Mouse (Mus musculus) left cerebral cortex, adult 9 months (tissue): Measurements from ENCODE around the gene Lrit2.
A peak's percentile ranks its signal among the peaks of the same experiment; 100 is the strongest.

ENCODE experiments used
- DNase-seq, 2 experiments: peaks; one replicate each; pipeline ENCODE4 v3.0.0; 2022; ENCODE audit warnings: low spot score in 2 of 2

Gene Lrit2

GRCm38 (mm10) chr14:37067629-37068028 lies at the start of gene Lrit2:
TSS of gene Lrit2 (plus strand) at chr14:37067929.
- no peak for DNase-seq

- DNase-seq: no peak
Measured at GRCm38 (mm10) chr14:37027248-37027933, 40.3 kb upstream of the Lrit2 start.

- DNase-seq: no peak
Measured at GRCm38 (mm10) chr14:37027951-37028350, 39.8 kb upstream of the Lrit2 start.

GRCm38 (mm10) chr14:37028555-37028954 lies 39.2 kb upstream of the Lrit2 start:
- no peak for DNase-seq

GRCm38 (mm10) chr14:37032481-37033104 lies 35.1 kb upstream of the Lrit2 start:
- no peak for DNase-seq

- DNase-seq: peak; percentile 6 to 85
Measured at GRCm38 (mm10) chr14:37033241-37033640, 34.5 kb upstream of the Lrit2 start.

GRCm38 (mm10) chr14:37034432-37034831 lies 33.3 kb upstream of the Lrit2 start:
- DNase-seq: no peak

GRCm38 (mm10) chr14:37048914-37049410 lies 18.8 kb upstream of the Lrit2 start, which contains the start of gene Rgr:
TSS of gene Rgr (minus strand) at chr14:37048964.
- no peak for DNase-seq

- no peak for DNase-seq
Measured at GRCm38 (mm10) chr14:37064849-37065248, 2.9 kb upstream of the Lrit2 start.

- DNase-seq: peak; percentile 3 to 34
Measured at GRCm38 (mm10) chr14:37066636-37067035, 1.1 kb upstream of the Lrit2 start.

GRCm38 (mm10) chr14:37068516-37068915 lies 787 bp downstream of the Lrit2 start:
- DNase-seq: no peak

- DNase-seq: no peak
Measured at GRCm38 (mm10) chr14:37080724-37081123, 13.0 kb downstream of the Lrit2 start.

GRCm38 (mm10) chr14:37083755-37084154 lies 16.0 kb downstream of the Lrit2 start:
- DNase-seq: no peak

- no peak for DNase-seq
Measured at GRCm38 (mm10) chr14:37094436-37094835, 26.7 kb downstream of the Lrit2 start.

- DNase-seq: no peak
Measured at GRCm38 (mm10) chr14:37095556-37095955, 27.8 kb downstream of the Lrit2 start.

- peak in 1 of 2 experiments; percentile 20 for DNase-seq
Measured at GRCm38 (mm10) chr14:37097956-37098530, 30.3 kb downstream of the Lrit2 start, which contains the start of gene Cdhr1. TSS of gene Cdhr1 (minus strand) at chr14:37098347.

GRCm38 (mm10) chr14:37101531-37101930 lies 33.8 kb downstream of the Lrit2 start:
- no peak for DNase-seq

- no peak for DNase-seq
Measured at GRCm38 (mm10) chr14:37102484-37102883, 34.8 kb downstream of the Lrit2 start.

- DNase-seq: no peak
Measured at GRCm38 (mm10) chr14:37104747-37105146, 37.0 kb downstream of the Lrit2 start.

- peak in 1 of 2 experiments; percentile 23 for DNase-seq
Measured at GRCm38 (mm10) chr14:37105846-37106245, 38.1 kb downstream of the Lrit2 start.

GRCm38 (mm10) chr14:37109460-37109859 lies 41.7 kb downstream of the Lrit2 start:
- no peak for DNase-seq

- no peak for DNase-seq
Measured at GRCm38 (mm10) chr14:37109975-37110374, 42.2 kb downstream of the Lrit2 start.

GRCm38 (mm10) chr14:37110456-37110855 lies 42.7 kb downstream of the Lrit2 start:
- DNase-seq: no peak
